Mouse (Mus musculus): ENCODE data around the gene Masp1.

The Masp1 gene

GRCm38 (mm10) chr16:23423825-23424224 lies 96.8 kb downstream of the Masp1 start:
- H3K27me3 ChIP-seq (ENCODE audit: insufficient read depth, low read length): peaks cover under 1% of the 10 kb centered on the region; the same call in 1 of the 2 replicates
- no peaks in the 10 kb centered on the region for H3K36me3 ChIP-seq (ENCODE audit: insufficient read depth, low read length)
- H3K9me3 ChIP-seq (ENCODE audit: low read length): no peaks in the 10 kb centered on the region
- H3K4me1 ChIP-seq (replicated peaks; ENCODE audit: low read depth, low read length): no peaks in the 10 kb centered on the region
- no peak for TF ChIP-seq NANOG (IDR thresholded peaks at IDR 0.05; ENCODE audit: borderline replicate concordance, low read length)
- no peak for TF ChIP-seq POU5F1 (IDR thresholded peaks at IDR 0.05; ENCODE audit: borderline replicate concordance, low read length)
- no peak for TF ChIP-seq CTCF (conservative IDR thresholded peaks at IDR 0.05; ENCODE audit: low read length)
- no peak overlapping the region for H3K4me3 ChIP-seq (replicated peaks; ENCODE audit: low read length)

- H3K4me1 ChIP-seq (replicated peaks; ENCODE audit: low read depth, low read length): peaks cover 25% of the 10 kb centered on the region
- TF ChIP-seq CTCF (conservative IDR thresholded peaks at IDR 0.05; ENCODE audit: low read length) (no peak), POU5F1 (IDR thresholded peaks at IDR 0.05; ENCODE audit: borderline replicate concordance, low read length) (no peak), NANOG (IDR thresholded peaks at IDR 0.05; ENCODE audit: borderline replicate concordance, low read length) (no peak)
- no peaks in the 10 kb centered on the region for H3K9me3 ChIP-seq (ENCODE audit: low read length)
- H3K36me3 ChIP-seq (ENCODE audit: insufficient read depth, low read length): no peaks in the 10 kb centered on the region
- H3K4me3 ChIP-seq (replicated peaks; ENCODE audit: low read length): no peak overlapping the region
- H3K27me3 ChIP-seq (ENCODE audit: insufficient read depth, low read length): no peaks in the 10 kb centered on the region
Measured at GRCm38 (mm10) chr16:23419565-23420085, 101.0 kb downstream of the Masp1 start.

- TF ChIP-seq CTCF (conservative IDR thresholded peaks at IDR 0.05; ENCODE audit: low read length) (no peak), NANOG (IDR thresholded peaks at IDR 0.05; ENCODE audit: borderline replicate concordance, low read length) (no peak), POU5F1 (IDR thresholded peaks at IDR 0.05; ENCODE audit: borderline replicate concordance, low read length) (no peak)
Measured at GRCm38 (mm10) chr16:23417456-23418240, 103.0 kb downstream of the Masp1 start.

GRCm38 (mm10) chr16:23416657-23417293 lies 103.8 kb downstream of the Masp1 start:
- no peaks in the 10 kb centered on the region for H3K36me3 ChIP-seq (ENCODE audit: insufficient read depth, low read length)
- no peaks in the 10 kb centered on the region for H3K27me3 ChIP-seq (ENCODE audit: insufficient read depth, low read length)
- H3K9me3 ChIP-seq (ENCODE audit: low read length): no peaks in the 10 kb centered on the region
- H3K4me1 ChIP-seq (replicated peaks; ENCODE audit: low read depth, low read length): peaks cover 25% of the 10 kb centered on the region
- H3K4me3 ChIP-seq (replicated peaks; ENCODE audit: low read length): peak overlapping the region; percentile 35; the same call in 1 of the 2 replicates
- TF ChIP-seq POU5F1 (IDR thresholded peaks at IDR 0.05; ENCODE audit: borderline replicate concordance, low read length) (no peak), CTCF (conservative IDR thresholded peaks at IDR 0.05; ENCODE audit: low read length) (no peak), NANOG (IDR thresholded peaks at IDR 0.05; ENCODE audit: borderline replicate concordance, low read length) (no peak)

More at GRCm38 (mm10) chr16:23417456-23418240, 103.0 kb downstream of the Masp1 start:
- Histone ChIP-seq H3K4me3 (replicated peaks; ENCODE audit: low read length) (no peak overlapping the region), H3K4me1 (replicated peaks; ENCODE audit: low read depth, low read length) (peaks cover 25% of the 10 kb centered on the region), H3K27me3 (ENCODE audit: insufficient read depth, low read length) (no peaks in the 10 kb centered on the region), H3K9me3 (ENCODE audit: low read length) (no peaks in the 10 kb centered on the region), H3K36me3 (ENCODE audit: insufficient read depth, low read length) (no peaks in the 10 kb centered on the region)

- H3K4me1 ChIP-seq (replicated peaks; ENCODE audit: low read depth, low read length): peaks cover 25% of the 10 kb centered on the region
- H3K36me3 ChIP-seq (ENCODE audit: insufficient read depth, low read length): no peaks in the 10 kb centered on the region
- no peaks in the 10 kb centered on the region for H3K9me3 ChIP-seq (ENCODE audit: low read length)
- H3K4me3 ChIP-seq (replicated peaks; ENCODE audit: low read length): peak overlapping the region; percentile 35; the same call in 1 of the 2 replicates
- no peaks in the 10 kb centered on the region for H3K27me3 ChIP-seq (ENCODE audit: insufficient read depth, low read length)
- TF ChIP-seq CTCF (conservative IDR thresholded peaks at IDR 0.05; ENCODE audit: low read length): no peak
- no peak for TF ChIP-seq POU5F1 (IDR thresholded peaks at IDR 0.05; ENCODE audit: borderline replicate concordance, low read length)
- no peak for TF ChIP-seq NANOG (IDR thresholded peaks at IDR 0.05; ENCODE audit: borderline replicate concordance, low read length)
Measured at GRCm38 (mm10) chr16:23416261-23416656, 104.4 kb downstream of the Masp1 start.

GRCm38 (mm10) chr16:23412930-23413329 lies 107.7 kb downstream of the Masp1 start:
- H3K36me3 ChIP-seq (ENCODE audit: insufficient read depth, low read length): no peaks in the 10 kb centered on the region
- no peaks in the 10 kb centered on the region for H3K27me3 ChIP-seq (ENCODE audit: insufficient read depth, low read length)
- peaks cover 21% of the 10 kb centered on the region for H3K4me1 ChIP-seq (replicated peaks; ENCODE audit: low read depth, low read length)
- no peak overlapping the region for H3K4me3 ChIP-seq (replicated peaks; ENCODE audit: low read length)
- no peaks in the 10 kb centered on the region for H3K9me3 ChIP-seq (ENCODE audit: low read length)
- TF ChIP-seq POU5F1 (IDR thresholded peaks at IDR 0.05; ENCODE audit: borderline replicate concordance, low read length) (no peak), NANOG (IDR thresholded peaks at IDR 0.05; ENCODE audit: borderline replicate concordance, low read length) (no peak), CTCF (conservative IDR thresholded peaks at IDR 0.05; ENCODE audit: low read length) (no peak)

- H3K4me1 ChIP-seq (replicated peaks; ENCODE audit: low read depth, low read length): no peaks in the 10 kb centered on the region
- H3K4me3 ChIP-seq (replicated peaks; ENCODE audit: low read length): no peak overlapping the region
- no peaks in the 10 kb centered on the region for H3K27me3 ChIP-seq (ENCODE audit: insufficient read depth, low read length)
- no peaks in the 10 kb centered on the region for H3K36me3 ChIP-seq (ENCODE audit: insufficient read depth, low read length)
- no peak for TF ChIP-seq POU5F1 (IDR thresholded peaks at IDR 0.05; ENCODE audit: borderline replicate concordance, low read length)
- no peak for TF ChIP-seq NANOG (IDR thresholded peaks at IDR 0.05; ENCODE audit: borderline replicate concordance, low read length)
- peak; percentile 83 for TF ChIP-seq CTCF (conservative IDR thresholded peaks at IDR 0.05; ENCODE audit: low read length)
- no peaks in the 10 kb centered on the region for H3K9me3 ChIP-seq (ENCODE audit: low read length)
Measured at GRCm38 (mm10) chr16:23403008-23403755, 117.4 kb downstream of the Masp1 start.

- Histone ChIP-seq H3K4me3 (replicated peaks; ENCODE audit: low read length) (no peak overlapping the region), H3K9me3 (ENCODE audit: low read length) (no peaks in the 10 kb centered on the region), H3K36me3 (ENCODE audit: insufficient read depth, low read length) (no peaks in the 10 kb centered on the region), H3K27me3 (ENCODE audit: insufficient read depth, low read length) (no peaks in the 10 kb centered on the region), H3K4me1 (replicated peaks; ENCODE audit: low read depth, low read length) (no peaks in the 10 kb centered on the region)
- TF ChIP-seq POU5F1 (IDR thresholded peaks at IDR 0.05; ENCODE audit: borderline replicate concordance, low read length) (no peak), CTCF (conservative IDR thresholded peaks at IDR 0.05; ENCODE audit: low read length) (no peak), NANOG (IDR thresholded peaks at IDR 0.05; ENCODE audit: borderline replicate concordance, low read length) (no peak)
Measured at GRCm38 (mm10) chr16:23401959-23402358, 118.7 kb downstream of the Masp1 start.
